Mouse (Mus musculus) neural tube, embryonic 14.5 days (tissue): ENCODE results near the gene Cops6. TPM values are rescaled to one million over a fixed set of nuclear protein-coding genes. Genes with fewer than 3 reads are reported as not detected.

ENCODE experiments used
- ATAC-seq: fragments of 200-750 bp; cut with Nextera tagmentation; 2 replicates; pipeline ENCODE4 v1.8.0; 2017; ENCODE audit warnings: low read depth, mild to moderate bottlenecking, moderate TSS enrichment, moderate library complexity
- H3K27ac ChIP-seq: fragments of 300-500 bp; sonication (generic); 2 replicates; pipeline ENCODE4 v1.5.1; 2014; ENCODE audit warnings: low read depth, mild to moderate bottlenecking, control low read depth, low read length, moderate library complexity, mixed read lengths
- H3K27me3 ChIP-seq: fragments of 300-500 bp; sonication (generic); 2 replicates; pipeline ENCODE4 v1.6.1; 2014; ENCODE audit warnings: low read length; ENCODE audit not compliant: control insufficient read depth, insufficient read depth
- H3K36me3 ChIP-seq: fragments of 300-500 bp; sonication (generic); 2 replicates; pipeline ENCODE4 v1.6.1; 2014; ENCODE audit warnings: low read length, mixed read lengths; ENCODE audit not compliant: control insufficient read depth, insufficient read depth
- H3K4me1 ChIP-seq: fragments of 300-500 bp; sonication (generic); 2 replicates; pipeline ENCODE4 v1.6.1; 2014; ENCODE audit warnings: low read length; ENCODE audit not compliant: control insufficient read depth, insufficient read depth
- H3K4me2 ChIP-seq: fragments of 300-500 bp; sonication (generic); 2 replicates; pipeline ENCODE4 v1.6.1; 2014; ENCODE audit warnings: mild to moderate bottlenecking, low read depth, low read length, control low read depth
- H3K4me3 ChIP-seq: fragments of 300-500 bp; sonication (generic); 2 replicates; pipeline ENCODE4 v1.5.1; 2014; ENCODE audit warnings: low read depth, low read length, control low read depth, mixed read lengths
- H3K9ac ChIP-seq: fragments of 300-500 bp; sonication (generic); replicated peaks from 2 replicates; pipeline ENCODE4 v1.6.1; 2014; ENCODE audit warnings: low read depth, mild to moderate bottlenecking, control low read depth, low read length, mixed read lengths
- H3K9me3 ChIP-seq: fragments of 300-500 bp; sonication (generic); 2 replicates; pipeline ENCODE4 v1.6.1; 2016; ENCODE audit warnings: low read length; ENCODE audit not compliant: control insufficient read depth
- WGBS: fragments of 180-500 bp; shearing (Covaris S2); extraction: QIAGEN DNeasy Blood & Tissue Kit; methylation state at CpG from one replicate; pipeline ENCODE4 v1.1.7; 2014; 5-methylcytosine and 5-hydroxymethylcytosine counted together
- microRNA counts: library from miRNA; unstranded; fragments of <30 nt; microRNA quantifications from one replicate; lab custom pipeline; 2016
- microRNA-seq: library from miRNA; unstranded; fragments of <30 nt; microRNA quantifications from one replicate; pipeline ENCODE4, GENCODE M21; 2016
- polyA plus RNA-seq: library from polyadenylated mRNA; unstranded; fragments of >200 nt; fragmentation: Nextera tagmentation; extraction: Ambion mirVana; gene quantifications from 2 replicates; pipeline ENCODE4 v1.2.1, GENCODE M21; 2014

Cops6 gene
- polyA plus RNA-seq, 1 experiment from 2014 or later, result 252 TPM

GRCm38 (mm10) chr5:138207253-138207652, 46.4 kb downstream of the Cops6 start:
- H3K27ac ChIP-seq, result no peak overlapping the region
- H3K36me3 ChIP-seq, result no peaks in the 10 kb centered on the region
- H3K27me3 ChIP-seq, result no peaks in the 10 kb centered on the region
- no peaks in the 10 kb centered on the region for H3K4me1 ChIP-seq
- H3K9me3 ChIP-seq, result no peaks in the 10 kb centered on the region
- 79% methylated on average over 1 of the region's 1 CpGs for WGBS
- no peak overlapping the region for H3K4me2 ChIP-seq
- ATAC-seq, result no peak
- no peak overlapping the region for H3K4me3 ChIP-seq
- no peak overlapping the region for H3K9ac ChIP-seq

DNA sequence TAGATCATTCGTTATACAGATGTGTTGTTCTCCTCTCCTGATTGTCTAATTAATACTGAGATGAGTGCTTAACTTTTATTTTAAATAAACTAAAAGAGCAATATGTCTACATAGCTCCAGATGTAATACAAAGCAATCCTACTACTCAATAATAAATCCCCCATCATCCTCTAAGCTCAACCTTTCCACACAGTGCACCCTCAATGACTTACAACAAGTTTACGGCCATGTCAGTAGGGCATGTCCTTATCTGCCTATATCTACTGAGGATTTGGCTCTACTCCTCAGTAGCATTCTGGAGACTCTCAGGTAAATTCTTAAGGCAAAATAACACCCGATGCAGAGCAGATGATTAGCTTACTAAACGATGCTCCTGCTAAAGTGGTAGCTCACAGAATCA, 47.0 kb downstream of the Cops6 start:
- Histone ChIP-seq H3K36me3 (no peaks in the 10 kb centered on the region), H3K27ac (no peak overlapping the region), H3K4me1 (no peaks in the 10 kb centered on the region), H3K4me3 (no peak overlapping the region), H3K9me3 (no peaks in the 10 kb centered on the region), H3K4me2 (no peak overlapping the region), H3K9ac (no peak overlapping the region), H3K27me3 (no peaks in the 10 kb centered on the region)
- WGBS, result 87% methylated on average over 4 of the region's 4 CpGs
- ATAC-seq, result no peak

MicroRNAs within 50 kb of the gene (microRNA counts, 519-probe panel; counts per million panel counts)
- 5,544 counts per million, percentile 79 among the panel's probes with 10 or more counts for microRNA mmu-miR-106b (lab: Ali Mortazavi, UCI)
- microRNA mmu-miR-25 (lab: Ali Mortazavi, UCI), result 5,833 counts per million, percentile 84 among the panel's probes with 10 or more counts
- microRNA mmu-miR-93 (lab: Ali Mortazavi, UCI), result 5,186 counts per million, percentile 72 among the panel's probes with 10 or more counts

Small RNA genes within 50 kb of the gene (microRNA-seq; reads per million reads assigned to microRNA genes)
- 5,355 reads per million, percentile 93 among the genes with 10 or more reads in this experiment for gene Mir106b
- gene Mir25, result 484 reads per million, percentile 69 among the genes with 10 or more reads in this experiment
- gene Mir93, result 5,982 reads per million, percentile 94 among the genes with 10 or more reads in this experiment

Other genes starting within 250 kb of the Cops6 start
- gene Cyp3a13, start 239.5 kb upstream of the Cops6 start, polyA plus RNA-seq, result not detected in 2 replicates
- 0.31 and 0.70 TPM in 2 replicates for gene Gjc3, start 198.0 kb upstream of the Cops6 start, polyA plus RNA-seq
- not detected in 2 replicates for gene Azgp1, start 179.6 kb upstream of the Cops6 start, polyA plus RNA-seq
- not detected in 2 replicates for gene Smok3a, start 139.8 kb upstream of the Cops6 start, polyA plus RNA-seq
- gene Smok3b, start 139.6 kb upstream of the Cops6 start, polyA plus RNA-seq, result not detected in 2 replicates
- gene Smok3c, start 107.9 kb upstream of the Cops6 start, polyA plus RNA-seq, result not detected in 2 replicates
- 31.2 and 39.4 TPM in 2 replicates for gene Zkscan1, start 76.0 kb upstream of the Cops6 start, polyA plus RNA-seq
- gene Zscan21, start 44.2 kb upstream of the Cops6 start, polyA plus RNA-seq, result 90.9 and 98.7 TPM in 2 replicates
- 25.3 and 25.8 TPM in 2 replicates for gene Zfp113, start 5.3 kb upstream of the Cops6 start, polyA plus RNA-seq
- gene Ap4m1, start 10.9 kb downstream of the Cops6 start, polyA plus RNA-seq, result 17.2 and 17.7 TPM in 2 replicates
- 71.5 and 81.4 TPM in 2 replicates for gene Mcm7, start 11.4 kb downstream of the Cops6 start, polyA plus RNA-seq
- 71.7 and 73.2 TPM in 2 replicates for gene Taf6, start 26.4 kb downstream of the Cops6 start, polyA plus RNA-seq
- 22.7 and 29.2 TPM in 2 replicates for gene Cnpy4, start 26.4 kb downstream of the Cops6 start, polyA plus RNA-seq
- gene Mblac1, start 33.2 kb downstream of the Cops6 start, polyA plus RNA-seq, result 12.9 and 14.6 TPM in 2 replicates
- not detected in 2 replicates for gene Nxpe5, start 64.8 kb downstream of the Cops6 start, polyA plus RNA-seq
- 71.7 and 90.4 TPM in 2 replicates for gene Lamtor4, start 94.4 kb downstream of the Cops6 start, polyA plus RNA-seq
- gene BC037034, start 103.0 kb downstream of the Cops6 start, polyA plus RNA-seq, result 16.3 and 16.5 TPM in 2 replicates
- gene Gal3st4, start 111.8 kb downstream of the Cops6 start, polyA plus RNA-seq, result 2.2 and 3.4 TPM in 2 replicates
- 0.11 TPM in 1 of 2 replicates, not detected in the other for gene Gm43720, start 118.9 kb downstream of the Cops6 start, polyA plus RNA-seq
- 25.7 and 25.8 TPM in 2 replicates for gene Gpc2, start 118.9 kb downstream of the Cops6 start, polyA plus RNA-seq
- gene Stag3, start 119.2 kb downstream of the Cops6 start, polyA plus RNA-seq, result 9.3 and 12.5 TPM in 2 replicates
- gene Pvrig, start 180.9 kb downstream of the Cops6 start, polyA plus RNA-seq, result not detected in 2 replicates